Mouse (Mus musculus) lung, embryonic 16.5 days (tissue): ENCODE measurements at regions not wholly inside any gene's neighbourhood (a gene's known extent, or its start where the extent isn't known, plus 50 kb on each side); places are given as distances from the start of the nearest gene placed in this dataset.

Experiments
- ATAC-seq: fragments of 200-750 bp; cut with Nextera tagmentation; 2 replicates; pipeline ENCODE4 v1.8.0; 2017; ENCODE audit warnings: low read depth, mild to moderate bottlenecking, moderate library complexity
- H3K27ac ChIP-seq: fragments of 300-500 bp; sonication (generic); 2 replicates; pipeline ENCODE4 v1.5.1; 2014; ENCODE audit warnings: mild to moderate bottlenecking, control low read depth, low read length
- H3K27me3 ChIP-seq: fragments of 300-500 bp; sonication (generic); 2 replicates; pipeline ENCODE4 v1.6.1; 2014; ENCODE audit warnings: low read depth, low read length, mixed read lengths; ENCODE audit not compliant: control insufficient read depth, insufficient read depth
- H3K36me3 ChIP-seq: fragments of 300-500 bp; sonication (generic); 2 replicates; pipeline ENCODE4 v1.6.1; 2014; ENCODE audit warnings: low read length; ENCODE audit not compliant: control insufficient read depth, insufficient read depth
- H3K4me1 ChIP-seq: fragments of 300-500 bp; sonication (generic); replicated peaks from 2 replicates; pipeline ENCODE4 v1.6.1; 2014; ENCODE audit warnings: low read length, mixed read lengths; ENCODE audit not compliant: control insufficient read depth, insufficient read depth
- H3K4me2 ChIP-seq: fragments of 300-500 bp; sonication (generic); 2 replicates; pipeline ENCODE4 v1.6.1; 2014; ENCODE audit warnings: low read depth, low read length, control low read depth
- H3K4me3 ChIP-seq: fragments of 300-500 bp; sonication (generic); 2 replicates; pipeline ENCODE4 v1.5.1; 2014; ENCODE audit warnings: mild to moderate bottlenecking, low read length, control low read depth
- H3K9ac ChIP-seq: fragments of 300-500 bp; sonication (generic); 2 replicates; pipeline ENCODE4 v1.6.1; 2014; ENCODE audit warnings: low read length, control low read depth
- H3K9me3 ChIP-seq: fragments of 300-500 bp; sonication (generic); 2 replicates; pipeline ENCODE4 v1.6.1; 2016; ENCODE audit warnings: low read length; ENCODE audit not compliant: control insufficient read depth
- WGBS: fragments of 180-500 bp; shearing (Covaris S2); extraction: QIAGEN DNeasy Blood & Tissue Kit; methylation state at CpG from one replicate; pipeline ENCODE4 v1.1.7; 2014; 5-methylcytosine and 5-hydroxymethylcytosine counted together

GRCm38 (mm10) chr5:118331286-118331607 lies 86.2 kb downstream of the 2410131K14Rik start:
- H3K9ac ChIP-seq = peak overlapping the region; percentile 14; the same call in 1 of the 2 replicates
- no peaks in the 10 kb centered on the region for H3K36me3 ChIP-seq
- peak overlapping the region; percentile 94 for H3K4me2 ChIP-seq
- H3K9me3 ChIP-seq = no peaks in the 10 kb centered on the region
- peak overlapping the region; percentile 53 for H3K4me3 ChIP-seq
- no peak overlapping the region for H3K27ac ChIP-seq
- no peak for ATAC-seq
- H3K4me1 ChIP-seq = peaks cover 22% of the 10 kb centered on the region
- H3K27me3 ChIP-seq = peaks cover 11% of the 10 kb centered on the region
- 17% methylated on average over 14 of the region's 14 CpGs for WGBS

DNA sequence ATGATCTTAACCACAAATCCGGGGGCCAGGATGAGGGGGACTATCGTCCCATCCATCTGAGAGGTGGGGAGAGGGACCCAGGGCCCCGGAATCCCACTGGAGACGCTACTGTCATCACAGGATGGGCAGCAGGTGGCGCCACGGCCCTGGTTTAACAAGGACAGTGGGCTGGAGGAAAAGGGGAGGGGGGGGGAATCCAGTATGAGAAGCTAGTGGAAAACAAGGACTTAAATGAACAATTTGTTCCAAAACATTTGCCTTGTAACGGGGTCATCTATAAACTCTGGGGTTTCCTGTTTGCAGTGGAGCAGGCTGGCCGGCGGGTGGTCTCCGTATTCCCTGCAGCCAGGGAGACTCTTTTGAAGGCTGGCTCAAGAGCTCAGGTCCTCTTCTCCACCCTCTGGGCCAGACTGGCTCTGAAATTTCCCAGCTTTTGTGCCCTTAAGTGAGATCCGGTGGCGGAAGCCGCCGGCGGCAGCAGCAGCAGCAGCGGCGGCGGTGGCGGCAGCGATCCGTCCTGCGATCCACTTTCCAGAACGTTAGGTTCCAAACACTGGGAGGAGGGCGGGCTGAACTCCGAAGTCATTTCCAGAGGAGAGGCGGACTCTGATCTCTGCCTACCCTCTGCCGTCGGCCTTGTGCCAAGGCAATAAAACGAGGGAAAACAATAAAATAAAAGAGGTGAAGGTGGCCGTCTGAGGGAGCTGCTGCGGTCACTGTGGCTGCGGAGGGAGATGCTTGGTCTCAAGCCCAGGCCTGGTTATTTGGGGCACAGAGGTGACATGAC lies 86.8 kb downstream of the 2410131K14Rik start:
- peak; percentile 77 for ATAC-seq
- WGBS = under 1% methylated on average over 32 of the region's 32 CpGs

GRCm38 (mm10) chr5:118334054-118334453 lies 89.0 kb downstream of the 2410131K14Rik start:
- H3K4me1 ChIP-seq = peaks cover 7% of the 10 kb centered on the region
- no peak overlapping the region for H3K4me2 ChIP-seq
- H3K9ac ChIP-seq = no peak overlapping the region
- peaks cover 7% of the 10 kb centered on the region for H3K27me3 ChIP-seq
- H3K4me3 ChIP-seq = no peak overlapping the region
- no peak overlapping the region for H3K27ac ChIP-seq
- H3K36me3 ChIP-seq = no peaks in the 10 kb centered on the region
- WGBS = 85% methylated on average over 2 of the region's 2 CpGs
- H3K9me3 ChIP-seq = no peaks in the 10 kb centered on the region
- no peak for ATAC-seq

More for the DNA sequence above, 86.8 kb downstream of the 2410131K14Rik start:
- Histone ChIP-seq H3K4me1 (peaks cover 20% of the 10 kb centered on the region), H3K4me2 (peak overlapping the region; percentile 94), H3K36me3 (no peaks in the 10 kb centered on the region), H3K4me3 (peak overlapping the region; percentile 53), H3K9ac (peak overlapping the region; percentile 73), H3K27me3 (peaks cover 11% of the 10 kb centered on the region), H3K9me3 (no peaks in the 10 kb centered on the region), H3K27ac (peak overlapping the region; percentile 91)

DNA sequence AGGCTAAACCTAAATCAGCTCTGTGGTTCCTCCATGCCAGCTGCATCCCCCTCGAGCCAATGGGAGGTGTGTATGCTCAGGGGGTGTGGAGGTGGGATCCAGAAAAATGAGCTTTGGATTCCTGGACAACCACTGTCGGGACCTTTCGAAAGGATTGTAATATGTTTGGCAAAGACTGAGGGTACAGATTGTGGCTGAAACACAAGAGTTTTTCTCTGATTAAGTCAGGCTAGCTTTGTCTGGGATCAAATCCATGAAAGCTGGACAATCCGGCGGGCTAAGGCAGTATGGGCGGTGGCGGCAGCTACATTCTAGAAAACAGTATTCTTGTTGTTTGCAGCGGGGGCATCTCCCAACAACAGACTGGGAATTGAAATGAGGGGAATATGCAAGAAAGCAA lies 93.2 kb downstream of the 2410131K14Rik start:
- ATAC-seq = no peak
- H3K9ac ChIP-seq = no peak overlapping the region
- H3K4me3 ChIP-seq = no peak overlapping the region
- no peak overlapping the region for H3K4me2 ChIP-seq
- peaks cover 3% of the 10 kb centered on the region; the same call in 1 of the 2 replicates for H3K27me3 ChIP-seq
- 84% methylated on average over 8 of the region's 8 CpGs for WGBS
- H3K9me3 ChIP-seq = no peaks in the 10 kb centered on the region; the same call in 1 of the 2 replicates
- peaks cover 9% of the 10 kb centered on the region for H3K4me1 ChIP-seq
- no peaks in the 10 kb centered on the region for H3K36me3 ChIP-seq
- H3K27ac ChIP-seq = no peak overlapping the region

DNA sequence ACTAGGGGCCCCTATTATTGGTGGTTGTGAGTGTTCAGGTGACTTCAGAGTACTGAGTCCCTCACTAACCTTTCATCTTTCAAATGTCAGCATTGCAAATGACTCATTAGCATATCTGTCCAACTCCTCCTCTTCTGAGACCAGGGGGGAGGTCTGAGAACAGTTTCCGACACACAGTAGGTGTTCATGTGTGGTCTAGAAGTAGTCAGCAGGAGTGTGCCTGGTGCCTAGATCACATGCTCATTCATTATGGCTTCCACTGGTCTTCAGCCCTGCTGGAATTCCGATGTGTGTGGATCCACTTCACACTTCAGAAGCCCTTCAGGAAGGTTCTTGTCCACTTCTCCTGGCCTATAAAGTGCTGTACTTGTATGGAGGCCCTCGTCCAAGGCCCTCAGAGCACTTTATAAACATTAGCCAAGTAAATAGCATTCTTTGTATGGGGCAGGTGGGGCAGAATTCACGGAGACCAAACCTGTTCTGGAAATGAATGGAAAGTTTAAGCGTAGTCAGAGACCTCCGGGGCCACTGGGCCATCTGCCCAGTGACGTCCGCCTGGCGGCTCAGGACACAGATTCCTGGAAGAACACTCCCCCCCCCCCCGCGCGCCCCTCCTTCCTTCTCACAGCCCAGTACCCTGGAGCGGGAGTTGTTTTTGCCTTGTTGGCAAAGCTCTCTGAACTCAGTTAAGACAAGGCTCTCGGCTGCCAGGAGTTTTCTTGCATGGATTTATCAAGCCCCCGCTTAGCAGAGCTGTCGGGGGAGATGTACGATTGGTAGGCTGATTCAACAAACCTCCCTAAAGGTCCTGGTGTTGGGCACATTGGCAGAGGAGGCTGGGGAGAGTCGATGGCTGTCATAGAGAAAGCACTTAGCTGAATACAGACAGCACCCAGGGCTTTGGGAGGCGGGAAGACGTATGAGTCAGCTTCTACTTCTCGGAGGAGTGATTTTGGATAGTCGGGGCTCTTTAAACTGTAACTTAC lies 94.9 kb downstream of the 2410131K14Rik start:
- H3K9me3 ChIP-seq = no peaks in the 10 kb centered on the region; the same call in 1 of the 2 replicates
- no peak overlapping the region for H3K4me3 ChIP-seq
- H3K27ac ChIP-seq = peak overlapping the region; percentile 75
- H3K9ac ChIP-seq = peak overlapping the region; percentile 54; the same call in 1 of the 2 replicates
- peak; percentile 93 for ATAC-seq
- no peaks in the 10 kb centered on the region for H3K36me3 ChIP-seq
- peaks cover 3% of the 10 kb centered on the region; the same call in 1 of the 2 replicates for H3K27me3 ChIP-seq
- H3K4me2 ChIP-seq = peak overlapping the region; percentile 44
- WGBS = 16% methylated on average over 21 of the region's 22 CpGs
- peaks cover 18% of the 10 kb centered on the region for H3K4me1 ChIP-seq

- Histone ChIP-seq H3K9ac (0 out of 2 replicates have a peak overlapping the region, but pooled peaks have one; percentile 9), H3K9me3 (no peaks in the 10 kb centered on the region; the same call in 1 of the 2 replicates), H3K4me1 (peaks cover 18% of the 10 kb centered on the region), H3K27me3 (peaks cover 3% of the 10 kb centered on the region; the same call in 1 of the 2 replicates), H3K36me3 (no peaks in the 10 kb centered on the region), H3K27ac (no peak overlapping the region), H3K4me3 (no peak overlapping the region), H3K4me2 (no peak overlapping the region)
- WGBS = 17% methylated on average over 19 of the region's 19 CpGs
- ATAC-seq = no peak
Observed at GRCm38 (mm10) chr5:118343444-118344320, 98.7 kb downstream of the 2410131K14Rik start.

DNA sequence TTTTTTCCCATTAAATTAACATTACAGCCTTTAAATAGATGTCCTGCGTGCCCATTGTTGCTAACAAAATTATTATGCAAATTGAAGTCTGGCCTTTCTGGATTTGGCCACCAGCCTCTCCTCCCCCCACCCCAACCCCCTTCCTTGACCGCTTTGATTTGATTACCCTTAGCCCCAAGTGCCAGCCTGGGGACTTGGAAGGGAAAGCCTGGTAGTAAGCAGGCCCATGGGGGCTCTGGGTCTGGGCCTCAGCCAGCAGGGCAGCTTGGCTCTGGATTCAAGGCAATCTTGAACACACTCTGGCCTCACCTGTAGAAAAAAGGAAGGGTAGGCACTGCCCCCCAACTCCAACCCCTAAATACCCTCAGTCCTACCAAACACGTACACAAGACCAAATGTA lies 100.2 kb downstream of the 2410131K14Rik start:
- ATAC-seq = no peak
- no peak overlapping the region for H3K4me3 ChIP-seq
- peaks cover 3% of the 10 kb centered on the region; the same call in 1 of the 2 replicates for H3K27me3 ChIP-seq
- no peaks in the 10 kb centered on the region; the same call in 1 of the 2 replicates for H3K9me3 ChIP-seq
- no peak overlapping the region for H3K4me2 ChIP-seq
- WGBS = 84% methylated on average over 3 of the region's 3 CpGs
- H3K27ac ChIP-seq = no peak overlapping the region
- no peak overlapping the region for H3K9ac ChIP-seq
- peaks cover 14% of the 10 kb centered on the region for H3K4me1 ChIP-seq
- H3K36me3 ChIP-seq = no peaks in the 10 kb centered on the region

DNA sequence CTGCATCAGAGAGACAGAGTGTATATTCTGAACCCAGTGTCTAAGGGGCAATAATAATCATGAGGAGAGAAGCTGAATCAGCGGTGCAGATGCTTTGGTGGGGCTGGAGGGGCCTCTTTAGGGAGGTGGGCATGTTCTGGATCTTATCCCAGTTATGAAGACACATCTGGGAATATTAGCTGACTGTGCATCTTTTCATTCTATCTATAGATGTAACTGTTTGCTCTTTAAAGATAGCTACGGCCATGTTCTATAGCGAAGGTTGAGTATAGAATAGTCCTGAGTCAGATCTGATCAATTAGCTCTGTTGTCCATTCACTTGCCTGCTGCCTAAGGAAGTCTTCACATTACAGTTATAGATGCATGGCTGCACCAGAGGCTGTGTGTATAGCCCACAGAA lies 104.0 kb downstream of the 2410131K14Rik start:
- ATAC-seq = no peak
- no peaks in the 10 kb centered on the region for H3K9me3 ChIP-seq
- H3K4me3 ChIP-seq = no peak overlapping the region
- no peak overlapping the region for H3K27ac ChIP-seq
- peaks cover 7% of the 10 kb centered on the region for H3K4me1 ChIP-seq
- H3K36me3 ChIP-seq = no peaks in the 10 kb centered on the region
- H3K4me2 ChIP-seq = no peak overlapping the region
- H3K27me3 ChIP-seq = no peaks in the 10 kb centered on the region; the same call in 1 of the 2 replicates
- no peak overlapping the region for H3K9ac ChIP-seq
- WGBS = 84% methylated on average over 3 of the region's 3 CpGs
